Mouse (Mus musculus) left cerebral cortex, adult 11 months (tissue): ENCODE data around the gene Trdmt1.

Experiments
- DNase-seq: peaks from one replicate; pipeline ENCODE4 v3.0.0; 2022; ENCODE audit warnings: low spot score

Trdmt1 gene

DNA sequence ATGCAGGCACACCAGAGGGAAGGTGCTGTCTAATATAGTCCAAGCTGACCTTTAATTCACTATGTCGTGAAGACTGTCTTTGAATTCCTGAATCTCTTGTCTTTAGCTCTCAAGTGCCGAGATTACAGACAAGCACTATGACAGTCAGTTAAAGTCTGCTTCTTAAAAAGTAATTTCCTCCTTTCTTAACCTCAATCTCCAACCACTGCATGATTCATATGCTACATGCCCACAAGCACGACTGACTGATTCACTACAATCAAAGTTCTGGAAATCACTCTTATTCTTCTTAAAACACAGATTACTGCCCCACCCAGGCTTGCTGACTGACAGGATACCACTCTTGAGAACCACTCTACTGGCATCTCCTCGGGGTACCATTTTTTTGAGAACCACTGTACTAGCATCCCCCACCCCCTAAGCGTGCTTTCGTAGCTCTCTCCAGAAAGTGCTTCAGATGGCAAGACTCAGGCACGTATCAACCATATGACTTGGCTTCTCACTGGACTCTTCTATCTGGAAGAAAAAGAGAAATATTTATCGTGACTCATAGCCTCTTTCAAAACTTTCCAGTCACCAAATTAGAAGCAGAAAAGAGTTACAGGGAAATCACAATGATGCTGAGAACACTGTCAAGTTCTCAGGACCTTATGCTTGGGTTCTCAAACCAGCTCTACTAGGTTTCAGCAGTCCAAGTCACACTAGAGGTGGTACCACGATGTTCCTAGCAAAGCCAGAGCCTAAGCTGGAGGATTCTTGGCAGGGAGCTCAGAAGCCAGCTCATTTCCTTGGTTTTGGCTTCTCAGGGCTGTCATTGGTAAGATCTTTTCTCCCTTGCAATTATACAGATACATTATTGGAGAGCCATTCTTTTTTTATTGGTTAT is 12.9 kb upstream of the Trdmt1 start:
- no peak for DNase-seq

GRCm38 (mm10) chr2:13556239-13556638 is 11.8 kb upstream of the Trdmt1 start:
- DNase-seq = no peak

- no peak for DNase-seq
These were observed 9.5 kb upstream of the Trdmt1 start for GRCm38 (mm10) chr2:13553966-13554365.

DNA sequence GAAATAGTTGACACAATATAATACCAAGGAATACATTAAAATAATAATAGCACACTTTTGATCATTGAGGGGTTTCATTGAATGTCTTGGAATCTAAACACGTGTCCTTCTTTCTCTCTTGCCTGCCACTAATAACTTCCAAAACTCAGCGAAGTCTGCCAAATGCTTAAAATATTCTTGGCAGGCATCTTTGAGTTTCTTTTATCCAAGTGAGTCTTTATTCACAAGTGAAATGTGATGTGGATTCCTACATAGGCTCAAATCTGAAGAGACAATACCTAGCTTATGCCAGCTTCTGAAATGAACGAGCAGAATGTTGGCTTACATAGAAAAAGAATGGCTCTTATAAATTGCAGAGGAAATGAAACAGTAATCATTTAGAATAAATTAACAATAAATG is 4.3 kb upstream of the Trdmt1 start:
- DNase-seq = no peak

- no peak for DNase-seq
These were observed 846 bp downstream of the Trdmt1 start for GRCm38 (mm10) chr2:13543519-13544124.

DNA sequence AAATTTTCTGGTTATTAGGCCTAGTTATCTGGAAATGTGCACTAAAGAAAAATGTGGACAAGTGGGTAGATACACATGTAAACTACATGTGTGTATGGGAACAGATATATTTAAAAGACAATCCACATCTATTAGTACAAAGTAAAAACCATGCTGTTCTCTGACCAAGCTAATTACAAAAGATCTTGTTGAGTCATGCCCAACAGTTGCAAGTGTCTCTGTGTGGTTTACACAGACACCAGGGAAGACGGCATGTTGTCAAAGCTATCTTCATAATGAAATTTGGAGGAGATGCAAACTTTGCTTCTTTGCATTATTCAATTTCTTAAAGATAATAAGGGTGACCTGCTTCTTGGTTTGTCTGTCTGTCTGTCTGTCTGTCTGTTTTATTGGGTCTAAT is 4.6 kb downstream of the Trdmt1 start:
- no peak for DNase-seq

DNA sequence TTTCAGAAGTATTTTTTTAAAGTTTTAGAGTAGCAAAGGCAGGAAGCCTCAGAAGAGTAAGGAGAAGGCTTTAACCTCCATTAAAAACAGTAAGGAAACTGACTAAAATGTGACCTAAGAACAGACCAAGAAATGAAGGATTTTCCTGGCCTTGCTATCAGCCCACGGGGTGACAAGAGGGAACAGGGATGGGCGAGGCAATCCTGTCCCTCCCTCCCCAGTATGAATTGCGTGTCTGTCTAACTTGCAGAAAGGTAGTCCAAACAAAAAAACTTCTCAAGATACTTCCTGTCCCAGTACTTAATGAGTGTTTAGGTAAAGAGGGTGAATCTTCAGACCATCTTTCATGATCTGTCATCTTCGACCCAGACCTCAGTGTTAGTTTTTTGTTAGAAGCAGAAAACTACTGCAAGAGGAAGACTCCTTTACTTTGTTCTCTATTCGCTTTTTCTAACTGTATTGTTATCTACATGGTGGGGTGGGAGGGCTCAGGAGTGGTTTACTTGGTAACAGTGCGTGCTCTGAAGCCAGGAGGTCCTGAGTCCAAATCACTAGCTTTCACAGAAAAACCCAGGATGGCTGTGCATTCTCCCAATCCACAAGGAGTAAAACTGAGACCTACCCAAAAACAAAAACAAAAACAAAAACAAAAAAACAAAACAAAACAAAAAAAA is 5.6 kb downstream of the Trdmt1 start:
- DNase-seq = no peak

DNA sequence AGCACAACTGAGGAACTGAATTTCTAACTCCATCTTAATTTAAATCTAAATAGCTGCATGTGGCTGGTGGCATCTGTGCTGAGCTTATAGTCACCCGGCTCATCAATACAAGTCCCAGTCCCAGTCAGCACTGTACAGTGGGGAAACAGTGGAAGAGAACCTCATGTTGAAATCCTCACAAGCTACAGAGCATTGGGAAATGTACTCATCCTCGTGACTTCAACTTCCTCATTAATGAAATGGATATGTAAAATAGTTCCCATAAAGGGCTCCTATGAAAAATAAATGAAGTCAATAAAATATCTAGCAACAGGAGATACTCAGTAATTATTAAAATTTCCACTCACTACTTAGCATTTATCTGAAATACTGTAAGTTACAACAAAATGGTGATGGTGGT is 6.2 kb downstream of the Trdmt1 start:
- DNase-seq = no peak

DNA sequence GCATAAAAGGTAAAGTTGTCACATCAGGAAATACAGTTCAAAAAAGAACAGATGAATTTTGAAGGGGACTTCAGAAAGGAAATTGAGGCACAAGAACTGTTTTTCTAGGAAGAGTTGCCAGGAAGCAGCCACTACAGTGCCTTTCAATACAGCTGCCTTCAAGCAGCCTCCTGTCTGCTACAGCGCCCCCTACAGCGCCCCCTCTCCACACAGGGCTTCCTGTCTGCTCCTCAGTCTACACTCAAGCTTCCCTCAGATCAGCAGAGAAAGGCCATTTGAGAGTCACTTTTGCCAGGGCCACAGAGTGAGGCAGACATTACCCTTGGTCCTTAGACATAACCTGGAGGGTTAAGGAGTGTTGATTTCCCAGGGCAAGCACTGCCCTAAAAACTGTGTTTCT is 6.7 kb downstream of the Trdmt1 start:
- no peak for DNase-seq

- DNase-seq = no peak
These were observed 7.7 kb downstream of the Trdmt1 start for GRCm38 (mm10) chr2:13536747-13537146.

GRCm38 (mm10) chr2:13530639-13531038 is 13.8 kb downstream of the Trdmt1 start:
- DNase-seq = no peak

- DNase-seq = no peak
These were observed 15.1 kb downstream of the Trdmt1 start for GRCm38 (mm10) chr2:13529253-13529933.

- DNase-seq = no peak
These were observed 16.9 kb downstream of the Trdmt1 start for GRCm38 (mm10) chr2:13527531-13527930.

GRCm38 (mm10) chr2:13527125-13527524 is 17.3 kb downstream of the Trdmt1 start:
- DNase-seq = no peak

DNA sequence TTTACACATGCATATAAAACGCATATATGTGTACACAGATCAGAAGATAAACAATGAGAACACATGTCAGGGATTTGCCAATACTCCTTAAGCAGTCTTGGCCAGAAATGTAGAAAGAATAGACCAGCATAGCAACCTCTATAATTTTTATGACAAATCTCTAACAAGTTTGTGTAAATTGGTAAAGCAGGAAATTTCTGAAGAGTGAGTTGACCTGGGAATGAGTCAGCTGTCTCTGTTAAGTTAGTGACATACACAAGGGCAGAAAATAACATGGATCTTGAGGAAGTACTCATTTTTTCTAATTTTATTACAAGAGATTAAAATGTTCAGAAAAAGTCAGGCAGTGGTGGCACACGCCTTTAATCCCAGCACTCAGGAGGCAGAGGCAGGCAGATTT is 18.3 kb downstream of the Trdmt1 start:
- DNase-seq = no peak

- peak; percentile 23 for DNase-seq
These were observed 20.7 kb downstream of the Trdmt1 start for GRCm38 (mm10) chr2:13523540-13524456.

DNA sequence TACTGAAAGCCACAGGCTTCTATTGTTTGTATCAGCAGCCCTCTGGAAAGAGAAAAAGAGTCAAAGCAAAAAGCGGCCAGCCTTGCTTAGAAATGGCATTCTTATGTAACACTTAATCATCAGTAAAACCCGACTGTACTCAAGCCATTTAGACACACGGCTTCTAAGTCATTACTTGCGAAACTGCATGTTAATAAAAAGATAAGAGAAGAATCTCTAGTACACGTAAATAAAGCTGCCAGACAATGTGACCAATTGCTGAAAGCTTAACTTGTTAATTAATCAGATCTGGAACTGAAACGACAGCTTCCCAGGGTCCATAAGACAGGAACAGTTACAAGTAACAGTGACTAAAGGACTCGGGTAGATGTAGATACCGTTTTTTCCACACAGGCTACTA is 22.4 kb downstream of the Trdmt1 start:
- no peak for DNase-seq

- no peak for DNase-seq
These were observed 29.5 kb downstream of the Trdmt1 start for GRCm38 (mm10) chr2:13514949-13515348.

GRCm38 (mm10) chr2:13502717-13503116 is 41.8 kb downstream of the Trdmt1 start:
- no peak for DNase-seq

GRCm38 (mm10) chr2:13501553-13501952 is 42.9 kb downstream of the Trdmt1 start:
- no peak for DNase-seq

GRCm38 (mm10) chr2:13500298-13500999 is 44.0 kb downstream of the Trdmt1 start:
- no peak for DNase-seq
